Mouse (Mus musculus): ENCODE data around the gene Rpgr. TPM values are rescaled to one million over a fixed set of nuclear protein-coding genes. Genes with fewer than 3 reads are reported as not detected.

The Rpgr gene
- 8.9 and 12.4 TPM in 2 replicates for polyA plus RNA-seq (2012; rRNA removed)

- H3K27me3 ChIP-seq (ENCODE audit: control insufficient read depth, insufficient read depth, low read length): no peaks in the 10 kb centered on the region
- H3K4me3 ChIP-seq (ENCODE audit: control insufficient read depth, low read depth, low read length): peak within 1 kb of the TSS; percentile 97
- no peaks in the 10 kb centered on the region for H3K36me3 ChIP-seq (ENCODE audit: control insufficient read depth, insufficient read depth, low read length)
- peak within 1 kb of the TSS; percentile 89 for H3K27ac ChIP-seq (ENCODE audit: control insufficient read depth, insufficient read depth, low read depth, low read length)
- H3K4me1 ChIP-seq (ENCODE audit: control insufficient read depth, insufficient read depth, low read length): no peaks in the 10 kb centered on the region
- TF ChIP-seq POLR2A (IDR thresholded peaks at IDR 0.05; ENCODE audit: control insufficient read depth, low read depth, low read length) (peak; percentile 36; the same call in 1 of the 2 replicates), CTCF (IDR thresholded peaks at IDR 0.05; ENCODE audit: control insufficient read depth, insufficient read depth, insufficient replicate concordance, low read depth, low read length) (peak; percentile 69)
Measured at GRCm38 (mm10) chrX:10216410-10216949, at the start of gene Rpgr. Gene Rpgr, minus strand, starts transcription at chrX:10216920.

DNA sequence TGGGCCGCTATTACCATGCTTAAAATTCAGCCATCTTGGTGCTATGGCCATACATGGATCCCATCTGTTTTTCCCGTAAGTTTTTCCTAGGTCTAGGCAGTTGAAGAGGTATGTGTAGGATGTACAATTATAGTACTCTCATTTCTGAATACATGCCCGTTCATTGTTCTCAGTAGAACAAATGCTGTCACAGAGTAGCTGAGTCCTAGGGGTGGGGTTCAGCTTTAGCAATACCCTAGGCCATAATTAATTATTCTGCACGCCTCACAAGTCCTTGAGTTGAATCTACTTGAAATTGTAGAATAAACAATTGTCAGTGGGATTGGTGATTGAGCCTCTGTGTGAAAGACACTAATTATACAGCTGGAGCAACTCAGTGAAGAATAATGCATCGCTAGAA lies 41.5 kb upstream of the Rpgr start:
- Histone ChIP-seq H3K27ac (ENCODE audit: control insufficient read depth, insufficient read depth, low read depth, low read length) (no peak overlapping the region), H3K27me3 (ENCODE audit: control insufficient read depth, insufficient read depth, low read length) (no peaks in the 10 kb centered on the region), H3K4me1 (ENCODE audit: control insufficient read depth, insufficient read depth, low read length) (no peaks in the 10 kb centered on the region), H3K4me3 (ENCODE audit: control insufficient read depth, low read depth, low read length) (no peak overlapping the region), H3K36me3 (ENCODE audit: control insufficient read depth, insufficient read depth, low read length) (no peaks in the 10 kb centered on the region)
- TF ChIP-seq POLR2A (IDR thresholded peaks at IDR 0.05; ENCODE audit: control insufficient read depth, low read depth, low read length) (no peak), CTCF (IDR thresholded peaks at IDR 0.05; ENCODE audit: control insufficient read depth, insufficient read depth, insufficient replicate concordance, low read depth, low read length) (no peak)

GRCm38 (mm10) chrX:10257774-10258173 lies 41.1 kb upstream of the Rpgr start:
- Histone ChIP-seq H3K36me3 (ENCODE audit: control insufficient read depth, insufficient read depth, low read length) (no peaks in the 10 kb centered on the region), H3K4me1 (ENCODE audit: control insufficient read depth, insufficient read depth, low read length) (no peaks in the 10 kb centered on the region), H3K27ac (ENCODE audit: control insufficient read depth, insufficient read depth, low read depth, low read length) (no peak overlapping the region), H3K4me3 (ENCODE audit: control insufficient read depth, low read depth, low read length) (no peak overlapping the region), H3K27me3 (ENCODE audit: control insufficient read depth, insufficient read depth, low read length) (no peaks in the 10 kb centered on the region)
- TF ChIP-seq CTCF (IDR thresholded peaks at IDR 0.05; ENCODE audit: control insufficient read depth, insufficient read depth, insufficient replicate concordance, low read depth, low read length) (no peak), POLR2A (IDR thresholded peaks at IDR 0.05; ENCODE audit: control insufficient read depth, low read depth, low read length) (no peak)

DNA sequence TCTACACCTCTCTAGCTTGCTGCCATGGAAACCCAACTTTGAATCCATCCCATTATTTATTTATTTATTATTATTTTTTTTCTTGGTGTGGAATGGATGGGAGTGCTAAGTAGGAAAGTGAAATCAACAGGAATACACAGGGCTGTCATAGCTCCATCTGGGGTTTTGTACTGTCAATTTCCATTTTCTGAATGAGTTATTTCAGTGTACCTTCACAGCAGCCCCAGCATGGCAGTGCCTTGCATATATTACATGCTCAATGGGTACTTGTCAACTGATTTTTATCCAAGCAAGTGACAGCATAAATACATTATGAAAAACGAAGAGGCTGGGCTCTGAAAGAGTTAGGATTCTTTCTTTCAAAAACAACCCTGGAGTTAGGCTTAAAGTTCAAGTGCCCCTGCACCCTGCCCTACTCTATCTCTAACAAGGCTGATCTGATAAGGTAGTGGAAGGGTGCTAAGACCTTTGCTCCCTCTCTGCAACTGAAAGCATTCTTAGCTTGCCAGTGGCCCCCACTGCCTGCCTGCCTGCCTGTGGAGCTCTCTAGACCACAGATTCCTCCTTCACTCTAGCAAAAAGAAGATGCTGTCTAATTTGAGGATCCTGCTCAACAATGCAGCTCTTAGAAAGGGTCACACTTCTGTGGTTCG lies 35.3 kb upstream of the Rpgr start, which contains the start of gene Otc:
Gene Otc, plus strand, starts transcription at position 454 of the 653 bp plus-strand sequence.
- no peak within 1 kb of the TSS for H3K4me3 ChIP-seq (ENCODE audit: control insufficient read depth, low read depth, low read length)
- H3K4me1 ChIP-seq (ENCODE audit: control insufficient read depth, insufficient read depth, low read length): no peaks in the 10 kb centered on the region
- H3K36me3 ChIP-seq (ENCODE audit: control insufficient read depth, insufficient read depth, low read length): no peaks in the 10 kb centered on the region
- H3K27ac ChIP-seq (ENCODE audit: control insufficient read depth, insufficient read depth, low read depth, low read length): no peak within 1 kb of the TSS
- H3K27me3 ChIP-seq (ENCODE audit: control insufficient read depth, insufficient read depth, low read length): no peaks in the 10 kb centered on the region
- no peak for TF ChIP-seq POLR2A (IDR thresholded peaks at IDR 0.05; ENCODE audit: control insufficient read depth, low read depth, low read length)
- TF ChIP-seq CTCF (IDR thresholded peaks at IDR 0.05; ENCODE audit: control insufficient read depth, insufficient read depth, insufficient replicate concordance, low read depth, low read length): no peak

DNA sequence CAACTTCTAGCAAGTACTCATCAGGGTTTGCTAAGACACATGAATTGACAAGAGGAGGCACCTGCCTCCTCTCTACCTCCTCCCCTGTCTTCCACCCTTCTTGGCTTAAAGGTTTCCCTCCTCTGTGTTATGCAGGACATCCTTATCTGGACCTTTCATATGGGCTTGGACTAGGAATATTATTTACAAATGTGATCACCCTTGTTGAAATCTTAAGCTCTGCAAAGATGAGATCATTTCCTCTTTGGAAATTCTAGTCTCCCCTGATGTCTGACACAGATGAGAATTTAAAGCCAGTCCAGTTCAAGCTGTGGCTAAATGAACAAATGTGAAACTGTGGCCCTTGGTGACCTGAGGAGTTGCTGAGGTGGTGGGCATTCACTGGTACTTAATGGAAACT lies 34.6 kb upstream of the Rpgr start:
- TF ChIP-seq POLR2A (IDR thresholded peaks at IDR 0.05; ENCODE audit: control insufficient read depth, low read depth, low read length) (no peak), CTCF (IDR thresholded peaks at IDR 0.05; ENCODE audit: control insufficient read depth, insufficient read depth, insufficient replicate concordance, low read depth, low read length) (no peak)
- Histone ChIP-seq H3K4me3 (ENCODE audit: control insufficient read depth, low read depth, low read length) (no peak overlapping the region), H3K27me3 (ENCODE audit: control insufficient read depth, insufficient read depth, low read length) (no peaks in the 10 kb centered on the region), H3K4me1 (ENCODE audit: control insufficient read depth, insufficient read depth, low read length) (no peaks in the 10 kb centered on the region), H3K36me3 (ENCODE audit: control insufficient read depth, insufficient read depth, low read length) (no peaks in the 10 kb centered on the region), H3K27ac (ENCODE audit: control insufficient read depth, insufficient read depth, low read depth, low read length) (no peak overlapping the region)

- H3K36me3 ChIP-seq (ENCODE audit: control insufficient read depth, insufficient read depth, low read length): no peaks in the 10 kb centered on the region
- TF ChIP-seq CTCF (IDR thresholded peaks at IDR 0.05; ENCODE audit: control insufficient read depth, insufficient read depth, insufficient replicate concordance, low read depth, low read length): no peak
- TF ChIP-seq POLR2A (IDR thresholded peaks at IDR 0.05; ENCODE audit: control insufficient read depth, low read depth, low read length): no peak
- no peak overlapping the region for H3K4me3 ChIP-seq (ENCODE audit: control insufficient read depth, low read depth, low read length)
- no peaks in the 10 kb centered on the region for H3K27me3 ChIP-seq (ENCODE audit: control insufficient read depth, insufficient read depth, low read length)
- no peaks in the 10 kb centered on the region for H3K4me1 ChIP-seq (ENCODE audit: control insufficient read depth, insufficient read depth, low read length)
- no peak overlapping the region for H3K27ac ChIP-seq (ENCODE audit: control insufficient read depth, insufficient read depth, low read depth, low read length)
Measured at GRCm38 (mm10) chrX:10243916-10244315, 27.2 kb upstream of the Rpgr start.

DNA sequence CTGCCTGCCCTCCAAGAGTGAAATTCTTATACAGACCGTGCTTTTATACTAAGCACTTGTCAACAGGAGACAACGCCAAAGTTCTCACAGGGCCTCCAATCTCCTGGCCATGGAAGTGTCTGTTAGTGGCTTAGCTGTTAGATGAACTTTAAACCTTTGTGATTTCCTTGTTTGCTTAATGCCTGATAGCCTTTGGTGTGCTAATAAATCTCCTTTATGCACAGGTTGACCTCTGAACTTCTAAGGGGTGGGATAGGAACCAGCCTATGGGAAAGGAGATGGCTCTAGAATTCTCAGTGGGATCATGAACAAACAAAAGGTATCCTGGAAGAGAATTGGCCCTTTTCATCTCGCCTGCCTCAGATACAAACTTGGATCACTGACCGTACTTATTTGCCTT lies 22.8 kb upstream of the Rpgr start:
- H3K27me3 ChIP-seq (ENCODE audit: control insufficient read depth, insufficient read depth, low read length): no peaks in the 10 kb centered on the region
- no peak overlapping the region for H3K27ac ChIP-seq (ENCODE audit: control insufficient read depth, insufficient read depth, low read depth, low read length)

More for the DNA sequence above, 22.8 kb upstream of the Rpgr start:
- Histone ChIP-seq H3K4me3 (ENCODE audit: control insufficient read depth, low read depth, low read length) (no peak overlapping the region), H3K4me1 (ENCODE audit: control insufficient read depth, insufficient read depth, low read length) (no peaks in the 10 kb centered on the region), H3K36me3 (ENCODE audit: control insufficient read depth, insufficient read depth, low read length) (no peaks in the 10 kb centered on the region)
- TF ChIP-seq CTCF (IDR thresholded peaks at IDR 0.05; ENCODE audit: control insufficient read depth, insufficient read depth, insufficient replicate concordance, low read depth, low read length) (no peak), POLR2A (IDR thresholded peaks at IDR 0.05; ENCODE audit: control insufficient read depth, low read depth, low read length) (no peak)

All from testis, adult 2 months (tissue).